25 mouse cellular contexts compared by ENCODE assay signal in the genomic region with DNA sequence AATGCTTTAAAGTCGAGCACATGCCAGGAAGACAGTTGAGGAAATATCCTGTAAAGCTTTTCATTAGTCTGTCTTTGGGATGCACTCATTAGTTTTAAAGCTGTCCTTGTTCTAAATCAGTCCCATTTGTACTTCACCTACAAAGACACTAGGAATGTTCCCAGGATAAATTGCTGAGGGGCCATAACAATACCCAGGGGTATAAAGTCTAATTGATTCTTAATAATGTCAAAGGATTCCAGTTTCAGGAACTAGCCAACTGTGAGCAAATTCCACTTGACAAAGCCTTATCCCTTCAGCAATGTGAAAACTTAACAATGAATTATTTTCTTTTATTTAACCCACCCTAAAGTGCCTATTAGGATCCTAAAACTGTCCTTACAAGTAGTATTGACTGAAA.
"Had no signal": no experiment of that assay in that cellular context is flagged by ENCODE, and none has a peak within 500 bp of the region (broad histone marks: within the 10 kb centered on the region; RNA-seq: fewer than 3 reads in every experiment).

No protein-coding gene starts in this region.

- H3K4me2 ChIP-seq: heart, embryonic 12.5 days; hindbrain, embryonic 13.5 days; intestine, embryonic 15.5 days; limb, embryonic 12.5 days; liver, embryonic 11.5 days; liver, embryonic 13.5 days had no signal

- H3K36me3 ChIP-seq: heart, embryonic 10.5 days; heart, embryonic 12.5 days; hindbrain, embryonic 10.5 days; hindbrain, embryonic 13.5 days; intestine, embryonic 15.5 days; limb, embryonic 10.5 days; limb, embryonic 12.5 days; liver, embryonic 13.5 days had no signal

- H3K9me3 ChIP-seq: heart, embryonic 10.5 days; hindbrain, embryonic 13.5 days; intestine, embryonic 15.5 days; limb, embryonic 10.5 days; limb, embryonic 12.5 days; liver, embryonic 13.5 days had no signal

- H3K9ac ChIP-seq: heart, embryonic 12.5 days; hindbrain, embryonic 13.5 days; intestine, embryonic 15.5 days; limb, embryonic 12.5 days; liver, embryonic 13.5 days had no signal

- ATAC-seq: inflammation-experienced regulatory T-cells, adult 6 months; intestine, embryonic 15.5 days; intestine, postnatal 0 days had no signal

- H3K4me1 ChIP-seq: heart, embryonic 10.5 days; heart, embryonic 12.5 days; hindbrain, embryonic 10.5 days; intestine, embryonic 15.5 days; liver, embryonic 13.5 days had no signal

- H3K27ac ChIP-seq: gastrocnemius, adult 2 months; heart, embryonic 10.5 days; hindbrain, embryonic 10.5 days; hindbrain, embryonic 13.5 days; intestine, embryonic 15.5 days; layer of hippocampus, adult 2 months; left cerebral cortex, adult 2 months; limb, embryonic 10.5 days; limb, embryonic 12.5 days; liver, embryonic 13.5 days had no signal

- H3K27me3 ChIP-seq: heart, embryonic 12.5 days; hindbrain, embryonic 13.5 days; intestine, embryonic 15.5 days; limb, embryonic 12.5 days; liver, embryonic 13.5 days had no signal

- DNase-seq: gastrocnemius, adult 2 months; gastrocnemius, postnatal 10 days; gastrocnemius, postnatal 25 days; heart, adult 18-20 months; heart, postnatal 10 days; heart, postnatal 4 days; kidney, adult 18-20 months; kidney, adult 8-10 months; kidney, postnatal 10 days; kidney, postnatal 25 days; kidney, postnatal 4 days; liver; liver, embryonic 13.5 days had no signal

- H3K4me3 ChIP-seq: gastrocnemius, adult 2 months; heart, embryonic 10.5 days; heart, embryonic 12.5 days; hindbrain, embryonic 10.5 days; hindbrain, embryonic 13.5 days; intestine, embryonic 15.5 days; layer of hippocampus, adult 2 months; left cerebral cortex, adult 2 months; limb, embryonic 10.5 days; limb, embryonic 12.5 days; liver, embryonic 13.5 days had no signal
